Mouse (Mus musculus): ENCODE results near the gene Zw10. TPM values are rescaled to one million over a fixed set of nuclear protein-coding genes. Genes with fewer than 3 reads are reported as not detected.
A peak's percentile ranks its signal among the peaks of the same experiment; 100 is the strongest.

Gene Zw10
- 16.7 and 20.5 TPM in 2 replicates for polyA plus RNA-seq (2012; ENCODE audit: insufficient read depth, insufficient read length, missing spikeins)

GRCm38 (mm10) chr9:49055333-49056205, at the start of gene Zw10:
Zw10 (plus strand) TSS chr9:49055613.
- Histone ChIP-seq H3K4me3 (ENCODE audit: insufficient read depth, low read length) (peak within 1 kb of the TSS; percentile 91), H3K4me1 (ENCODE audit: control insufficient read depth, insufficient read depth, low read length) (peaks cover 21% of the 10 kb centered on the region), H3K27ac (ENCODE audit: insufficient read depth, low read depth, low read length) (no peak within 1 kb of the TSS)
- TF ChIP-seq POLR2A (IDR thresholded peaks at IDR 0.05; ENCODE audit: borderline replicate concordance, low read depth, low read length), result no peak
- no peak for TF ChIP-seq CTCF (IDR thresholded peaks at IDR 0.05; ENCODE audit: low read depth, low read length)

GRCm38 (mm10) chr9:49015824-49016223, 39.6 kb upstream of the Zw10 start:
- H3K4me1 ChIP-seq (ENCODE audit: control insufficient read depth, insufficient read depth, low read length), result no peaks in the 10 kb centered on the region
- no peak overlapping the region for H3K4me3 ChIP-seq (ENCODE audit: insufficient read depth, low read length)
- H3K27ac ChIP-seq (ENCODE audit: insufficient read depth, low read depth, low read length), result no peak overlapping the region
- TF ChIP-seq POLR2A (IDR thresholded peaks at IDR 0.05; ENCODE audit: borderline replicate concordance, low read depth, low read length) (no peak), CTCF (IDR thresholded peaks at IDR 0.05; ENCODE audit: low read depth, low read length) (no peak)

GRCm38 (mm10) chr9:49021289-49021688, 34.1 kb upstream of the Zw10 start:
- TF ChIP-seq CTCF (IDR thresholded peaks at IDR 0.05; ENCODE audit: low read depth, low read length), result no peak
- no peak for TF ChIP-seq POLR2A (IDR thresholded peaks at IDR 0.05; ENCODE audit: borderline replicate concordance, low read depth, low read length)
- no peak overlapping the region for H3K4me3 ChIP-seq (ENCODE audit: insufficient read depth, low read length)
- peaks cover 2% of the 10 kb centered on the region; the same call in 1 of the 2 replicates for H3K4me1 ChIP-seq (ENCODE audit: control insufficient read depth, insufficient read depth, low read length)
- no peak overlapping the region for H3K27ac ChIP-seq (ENCODE audit: insufficient read depth, low read depth, low read length)

GRCm38 (mm10) chr9:49023956-49024355, 31.5 kb upstream of the Zw10 start:
- H3K27ac ChIP-seq (ENCODE audit: insufficient read depth, low read depth, low read length), result no peak overlapping the region
- TF ChIP-seq POLR2A (IDR thresholded peaks at IDR 0.05; ENCODE audit: borderline replicate concordance, low read depth, low read length), result no peak
- TF ChIP-seq CTCF (IDR thresholded peaks at IDR 0.05; ENCODE audit: low read depth, low read length), result no peak
- peaks cover 2% of the 10 kb centered on the region; the same call in 1 of the 2 replicates for H3K4me1 ChIP-seq (ENCODE audit: control insufficient read depth, insufficient read depth, low read length)
- H3K4me3 ChIP-seq (ENCODE audit: insufficient read depth, low read length), result no peak overlapping the region

GRCm38 (mm10) chr9:49024529-49024928, 30.9 kb upstream of the Zw10 start:
- no peak for TF ChIP-seq CTCF (IDR thresholded peaks at IDR 0.05; ENCODE audit: low read depth, low read length)
- TF ChIP-seq POLR2A (IDR thresholded peaks at IDR 0.05; ENCODE audit: borderline replicate concordance, low read depth, low read length), result no peak
- Histone ChIP-seq H3K27ac (ENCODE audit: insufficient read depth, low read depth, low read length) (no peak overlapping the region), H3K4me1 (ENCODE audit: control insufficient read depth, insufficient read depth, low read length) (peaks cover 2% of the 10 kb centered on the region; the same call in 1 of the 2 replicates), H3K4me3 (ENCODE audit: insufficient read depth, low read length) (no peak overlapping the region)

- no peak overlapping the region for H3K4me3 ChIP-seq (ENCODE audit: insufficient read depth, low read length)
- no peaks in the 10 kb centered on the region for H3K4me1 ChIP-seq (ENCODE audit: control insufficient read depth, insufficient read depth, low read length)
- TF ChIP-seq POLR2A (IDR thresholded peaks at IDR 0.05; ENCODE audit: borderline replicate concordance, low read depth, low read length), result no peak
- TF ChIP-seq CTCF (IDR thresholded peaks at IDR 0.05; ENCODE audit: low read depth, low read length), result no peak
- no peak overlapping the region for H3K27ac ChIP-seq (ENCODE audit: insufficient read depth, low read depth, low read length)
These were observed 20.6 kb upstream of the Zw10 start for GRCm38 (mm10) chr9:49034764-49035163.

DNA sequence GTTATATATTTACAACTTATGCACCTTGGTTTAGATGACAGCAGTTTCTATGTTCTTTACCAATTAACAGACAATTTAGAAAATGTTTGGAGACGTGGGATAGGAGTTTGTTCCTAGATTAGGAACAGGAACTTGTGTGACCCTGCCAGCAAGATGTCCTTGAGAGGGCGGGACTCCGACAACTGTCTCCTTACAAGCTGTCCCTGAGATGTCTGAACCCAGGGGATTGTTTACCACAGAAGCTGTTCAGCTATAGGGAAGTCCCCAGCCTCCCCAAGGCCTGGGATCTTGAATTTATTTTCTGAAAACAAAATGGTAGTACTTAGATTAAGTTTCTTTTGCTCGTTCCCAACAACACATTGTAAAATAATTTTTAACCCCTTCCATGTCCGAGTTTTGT, 4.5 kb upstream of the Zw10 start:
- no peak overlapping the region for H3K4me3 ChIP-seq (ENCODE audit: insufficient read depth, low read length)
- TF ChIP-seq CTCF (IDR thresholded peaks at IDR 0.05; ENCODE audit: low read depth, low read length) (no peak), POLR2A (IDR thresholded peaks at IDR 0.05; ENCODE audit: borderline replicate concordance, low read depth, low read length) (no peak)

GRCm38 (mm10) chr9:49051349-49051748, 4.1 kb upstream of the Zw10 start:
- TF ChIP-seq CTCF (IDR thresholded peaks at IDR 0.05; ENCODE audit: low read depth, low read length), result peak; percentile 58
- TF ChIP-seq POLR2A (IDR thresholded peaks at IDR 0.05; ENCODE audit: borderline replicate concordance, low read depth, low read length), result no peak
- Histone ChIP-seq H3K4me1 (ENCODE audit: control insufficient read depth, insufficient read depth, low read length) (peaks cover 12% of the 10 kb centered on the region), H3K4me3 (ENCODE audit: insufficient read depth, low read length) (no peak overlapping the region), H3K27ac (ENCODE audit: insufficient read depth, low read depth, low read length) (no peak overlapping the region)

More for the DNA sequence above, 4.5 kb upstream of the Zw10 start:
- H3K4me1 ChIP-seq (ENCODE audit: control insufficient read depth, insufficient read depth, low read length), result peaks cover 11% of the 10 kb centered on the region
- H3K27ac ChIP-seq (ENCODE audit: insufficient read depth, low read depth, low read length), result no peak overlapping the region

DNA sequence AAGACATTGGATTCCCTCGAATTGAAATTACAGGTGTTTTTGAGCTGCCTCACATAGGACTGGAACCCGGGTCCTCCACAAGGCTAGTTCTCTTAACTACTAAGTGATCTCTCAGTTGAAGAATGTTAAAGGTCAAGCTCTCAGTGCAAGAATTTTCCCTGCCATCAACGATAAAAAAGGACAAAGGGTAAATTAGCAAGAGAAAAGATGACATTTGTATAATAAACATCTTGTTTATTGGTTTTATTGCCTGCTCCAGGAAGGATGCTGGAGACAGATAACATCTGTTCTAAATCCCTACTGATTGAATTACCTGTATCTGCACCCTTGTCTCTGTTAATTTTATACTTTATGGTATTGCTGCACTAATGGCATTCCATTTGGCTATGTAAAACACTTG, 1.4 kb upstream of the Zw10 start:
- Histone ChIP-seq H3K27ac (ENCODE audit: insufficient read depth, low read depth, low read length) (no peak overlapping the region), H3K4me3 (ENCODE audit: insufficient read depth, low read length) (no peak overlapping the region), H3K4me1 (ENCODE audit: control insufficient read depth, insufficient read depth, low read length) (peaks cover 26% of the 10 kb centered on the region)
- TF ChIP-seq CTCF (IDR thresholded peaks at IDR 0.05; ENCODE audit: low read depth, low read length) (no peak), POLR2A (IDR thresholded peaks at IDR 0.05; ENCODE audit: borderline replicate concordance, low read depth, low read length) (no peak)

- Histone ChIP-seq H3K27ac (ENCODE audit: insufficient read depth, low read depth, low read length) (no peak overlapping the region), H3K4me1 (ENCODE audit: control insufficient read depth, insufficient read depth, low read length) (no peaks in the 10 kb centered on the region), H3K4me3 (ENCODE audit: insufficient read depth, low read length) (no peak overlapping the region)
- no peak for TF ChIP-seq POLR2A (IDR thresholded peaks at IDR 0.05; ENCODE audit: borderline replicate concordance, low read depth, low read length)
- TF ChIP-seq CTCF (IDR thresholded peaks at IDR 0.05; ENCODE audit: low read depth, low read length), result no peak
These were observed 21.4 kb downstream of the Zw10 start for GRCm38 (mm10) chr9:49076847-49077246.
